In genomic region chr5:131458700-131459099, GRCm38 (mm10) we compare ENCODE assay signal across 26 mouse cellular contexts.
A peak's percentile ranks its signal among the peaks of the same experiment; 100 is the strongest.
DNase-seq lines count a peak whose midpoint lies in the region; ATAC-seq and TF ChIP-seq lines count a peak whose summit lies in the region.
"Had no signal": no experiment of that assay in that cellular context is flagged by ENCODE, and none has a peak within 500 bp of the region (broad histone marks: within the 10 kb centered on the region; RNA-seq: fewer than 3 reads in every experiment).

No protein-coding gene starts in this region.

- H3K36me3 ChIP-seq in hindbrain, embryonic 13.5 days: peaks cover 84% of the 10 kb centered on the region
- H3K36me3 ChIP-seq in hindbrain, embryonic 10.5 days: peaks cover 99% of the 10 kb centered on the region
- H3K36me3 ChIP-seq in midbrain, embryonic 12.5 days: peaks cover 98% of the 10 kb centered on the region
- H3K36me3 ChIP-seq in midbrain, postnatal 0 days (ENCODE audit: insufficient read depth, low read length): peaks cover 12% of the 10 kb centered on the region; the same call in 1 of the 2 replicates
- peaks cover 16% of the 10 kb centered on the region for H3K36me3 ChIP-seq in forebrain, embryonic 16.5 days (ENCODE audit: control insufficient read depth, insufficient read depth)
- peaks cover 23% of the 10 kb centered on the region for H3K36me3 ChIP-seq in midbrain, embryonic 15.5 days (replicated peaks)

- no peak for DNase-seq in hindbrain, embryonic 10.5 days (ENCODE audit: low spot score)
- DNase-seq in midbrain, postnatal 0 days (ENCODE audit: low spot score): no peak
- DNase-seq in ovary, adult 18-20 months (ENCODE audit: low spot score): no peak
- DNase-seq: adrenal gland, postnatal 25 days; B cell, adult 2 months; cerebellum, adult 18-20 months; gastrocnemius, postnatal 10 days; heart, postnatal 10 days; kidney, adult 2 months; kidney, postnatal 4 days; right cerebral cortex, postnatal 4 days; thymus, adult 18-20 months; thymus, postnatal 4 days had no signal

- H3K4me3 ChIP-seq in hindbrain, embryonic 13.5 days: no peak overlapping the region
- H3K4me3 ChIP-seq in hindbrain, embryonic 10.5 days: no peak overlapping the region
- H3K4me3 ChIP-seq in midbrain, embryonic 12.5 days: no peak overlapping the region
- H3K4me3 ChIP-seq in midbrain, postnatal 0 days (ENCODE audit: low read depth, low read length): no peak overlapping the region
- H3K4me3 ChIP-seq in forebrain, embryonic 16.5 days (replicated peaks; ENCODE audit: low read length): no peak overlapping the region
- H3K4me3 ChIP-seq in midbrain, embryonic 15.5 days: no peak overlapping the region
- H3K4me3 ChIP-seq: embryonic facial prominence, embryonic 13.5 days; heart, embryonic 13.5 days; intestine, embryonic 15.5 days; limb, embryonic 13.5 days; lung, embryonic 15.5 days; neural tube, embryonic 15.5 days had no signal

- 77% methylated on average over 6 of the region's 6 CpGs for WGBS in hindbrain, embryonic 13.5 days
- WGBS in hindbrain, embryonic 10.5 days: 84% methylated on average over 6 of the region's 6 CpGs
- WGBS in midbrain, embryonic 12.5 days: 26% methylated on average over 6 of the region's 6 CpGs
- WGBS in midbrain, postnatal 0 days: 23% methylated on average over 6 of the region's 6 CpGs
- WGBS in forebrain, embryonic 16.5 days: 37% methylated on average over 6 of the region's 6 CpGs
- 25% methylated on average over 6 of the region's 6 CpGs for WGBS in midbrain, embryonic 15.5 days

- H3K27ac ChIP-seq in hindbrain, embryonic 13.5 days: peak overlapping the region; percentile 56
- H3K27ac ChIP-seq in hindbrain, embryonic 10.5 days: no peak overlapping the region
- 0 out of 2 replicates have a peak overlapping the region, but pooled peaks have one; percentile 31 for H3K27ac ChIP-seq in midbrain, embryonic 12.5 days (replicated peaks)
- no peak overlapping the region for H3K27ac ChIP-seq in midbrain, postnatal 0 days (ENCODE audit: low read depth, low read length)
- peak overlapping the region; percentile 62 for H3K27ac ChIP-seq in forebrain, embryonic 16.5 days (ENCODE audit: low read length)
- H3K27ac ChIP-seq in midbrain, embryonic 15.5 days: peak overlapping the region; percentile 51
- H3K27ac ChIP-seq: embryonic facial prominence, embryonic 13.5 days; heart, embryonic 13.5 days; intestine, embryonic 15.5 days; kidney, postnatal 0 days; limb, embryonic 13.5 days; lung, embryonic 15.5 days; stomach, postnatal 0 days had no signal

- no peaks in the 10 kb centered on the region for H3K9me3 ChIP-seq in hindbrain, embryonic 13.5 days
- 0 out of 2 replicates have a peak, but pooled peaks cover 2% of the 10 kb centered on the region for H3K9me3 ChIP-seq in hindbrain, embryonic 10.5 days
- H3K9me3 ChIP-seq in midbrain, embryonic 12.5 days: no peaks in the 10 kb centered on the region
- H3K9me3 ChIP-seq in midbrain, postnatal 0 days (ENCODE audit: low read length): no peaks in the 10 kb centered on the region
- no peaks in the 10 kb centered on the region for H3K9me3 ChIP-seq in forebrain, embryonic 16.5 days (ENCODE audit: control insufficient read depth, low read length)
- H3K9me3 ChIP-seq in midbrain, embryonic 15.5 days: no peaks in the 10 kb centered on the region
- H3K9me3 ChIP-seq: embryonic facial prominence, embryonic 13.5 days; heart, embryonic 13.5 days; intestine, embryonic 15.5 days; limb, embryonic 13.5 days; lung, embryonic 15.5 days; neural tube, embryonic 15.5 days had no signal

- H3K4me2 ChIP-seq in hindbrain, embryonic 13.5 days: no peak overlapping the region
- no peak overlapping the region for H3K4me2 ChIP-seq in midbrain, embryonic 12.5 days (replicated peaks)
- no peak overlapping the region for H3K4me2 ChIP-seq in midbrain, postnatal 0 days (ENCODE audit: low read depth, low read length, poor library complexity, severe bottlenecking)
- no peak overlapping the region for H3K4me2 ChIP-seq in forebrain, embryonic 16.5 days (ENCODE audit: low read length)
- H3K4me2 ChIP-seq in midbrain, embryonic 15.5 days: no peak overlapping the region
- H3K4me2 ChIP-seq: embryonic facial prominence, embryonic 13.5 days; heart, embryonic 13.5 days; intestine, embryonic 15.5 days; limb, embryonic 13.5 days; liver, embryonic 11.5 days; lung, embryonic 15.5 days; neural tube, embryonic 15.5 days had no signal

- H3K9ac ChIP-seq in hindbrain, embryonic 13.5 days: 0 out of 2 replicates have a peak overlapping the region, but pooled peaks have one; percentile 13
- H3K9ac ChIP-seq in midbrain, embryonic 12.5 days (replicated peaks): no peak overlapping the region
- H3K9ac ChIP-seq in midbrain, postnatal 0 days (replicated peaks; ENCODE audit: low read length, poor library complexity, severe bottlenecking): no peak overlapping the region
- H3K9ac ChIP-seq in forebrain, embryonic 16.5 days (replicated peaks; ENCODE audit: low read depth, low read length): no peak overlapping the region
- H3K9ac ChIP-seq in midbrain, embryonic 15.5 days: no peak overlapping the region
- H3K9ac ChIP-seq: embryonic facial prominence, embryonic 13.5 days; heart, embryonic 13.5 days; intestine, embryonic 15.5 days; limb, embryonic 13.5 days; lung, embryonic 15.5 days; neural tube, embryonic 15.5 days had no signal

- no peak for ATAC-seq in hindbrain, embryonic 13.5 days (ENCODE audit: low FRiP score)
- no peak; the same call in 1 of the 2 replicates for ATAC-seq in midbrain, embryonic 12.5 days (ENCODE audit: low FRiP score, low read depth)
- ATAC-seq in midbrain, postnatal 0 days (ENCODE audit: low FRiP score): no peak
- ATAC-seq in forebrain, embryonic 16.5 days: no peak
- no peak for ATAC-seq in midbrain, embryonic 15.5 days (replicated peaks)
- ATAC-seq: intestine, embryonic 15.5 days had no signal

- no peak for TF ChIP-seq CTCF in midbrain, postnatal 0 days (IDR thresholded peaks at IDR 0.05)

- peaks cover 47% of the 10 kb centered on the region for H3K4me1 ChIP-seq in hindbrain, embryonic 13.5 days (replicated peaks)
- no peaks in the 10 kb centered on the region for H3K4me1 ChIP-seq in hindbrain, embryonic 10.5 days (replicated peaks)
- H3K4me1 ChIP-seq in midbrain, embryonic 12.5 days: peaks cover 33% of the 10 kb centered on the region
- H3K4me1 ChIP-seq in midbrain, postnatal 0 days (ENCODE audit: insufficient read depth, low read length): no peaks in the 10 kb centered on the region; the same call in 1 of the 2 replicates
- peaks cover 48% of the 10 kb centered on the region for H3K4me1 ChIP-seq in forebrain, embryonic 16.5 days (replicated peaks; ENCODE audit: control insufficient read depth, insufficient read depth, low read length)
- H3K4me1 ChIP-seq in midbrain, embryonic 15.5 days: peaks cover 13% of the 10 kb centered on the region
- H3K4me1 ChIP-seq: embryonic facial prominence, embryonic 13.5 days; heart, embryonic 13.5 days; intestine, embryonic 15.5 days; limb, embryonic 13.5 days; lung, embryonic 15.5 days had no signal

- H3K27me3 ChIP-seq in hindbrain, embryonic 13.5 days: no peaks in the 10 kb centered on the region
- H3K27me3 ChIP-seq in hindbrain, embryonic 10.5 days (ENCODE audit: insufficient read depth, poor library complexity, severe bottlenecking): no peaks in the 10 kb centered on the region
- H3K27me3 ChIP-seq in midbrain, embryonic 12.5 days: no peaks in the 10 kb centered on the region
- H3K27me3 ChIP-seq in midbrain, postnatal 0 days (ENCODE audit: insufficient read depth, low read length): no peaks in the 10 kb centered on the region
- no peaks in the 10 kb centered on the region for H3K27me3 ChIP-seq in forebrain, embryonic 16.5 days (replicated peaks; ENCODE audit: control insufficient read depth, insufficient read depth, low read length)
- no peaks in the 10 kb centered on the region for H3K27me3 ChIP-seq in midbrain, embryonic 15.5 days (replicated peaks)
- H3K27me3 ChIP-seq: embryonic facial prominence, embryonic 13.5 days; heart, embryonic 13.5 days; intestine, embryonic 15.5 days; limb, embryonic 13.5 days; lung, embryonic 15.5 days; neural tube, embryonic 15.5 days had no signal

Comparison
In these comparisons a context has a peak if more than half of its experiments do, and no peak if none do; other contexts are left out.
1. H3K27ac ChIP-seq: peak in hindbrain, embryonic 13.5 days (single experiment), midbrain, embryonic 12.5 days (single experiment), forebrain, embryonic 16.5 days (single experiment) and midbrain, embryonic 15.5 days (single experiment); none in hindbrain, embryonic 10.5 days (single experiment) and midbrain, postnatal 0 days (single experiment).